ENCODE assay signal across 15 mouse cellular contexts in genomic region chr3:149626186-149626585, GRCm38 (mm10).
"Had no signal": no experiment of that assay in that cellular context is flagged by ENCODE, and none has a peak within 500 bp of the region (broad histone marks: within the 10 kb centered on the region; RNA-seq: fewer than 3 reads in every experiment).

No protein-coding gene starts in this region.

- H3K4me3 ChIP-seq: left cerebral cortex, adult 2 months; limb, embryonic 10.5 days; liver, embryonic 15.5 days; megakaryocyte, embryonic 14.5 days; neural tube, embryonic 13.5 days; stomach, embryonic 15.5 days had no signal

- H3K9me3 ChIP-seq: limb, embryonic 10.5 days; liver, embryonic 15.5 days; neural tube, embryonic 13.5 days; stomach, embryonic 15.5 days had no signal

- DNase-seq: kidney, adult 11 months; retina, postnatal 1 day; right cerebral cortex, postnatal 14 days; thymus, adult 2 months; thymus, postnatal 25 days had no signal

- H3K27ac ChIP-seq: left cerebral cortex, adult 2 months; limb, embryonic 10.5 days; liver, embryonic 15.5 days; macrophage; neural tube, embryonic 13.5 days; stomach, embryonic 15.5 days had no signal

- H3K4me1 ChIP-seq: limb, embryonic 10.5 days; liver, embryonic 15.5 days; megakaryocyte, embryonic 14.5 days; neural tube, embryonic 13.5 days; stomach, embryonic 15.5 days had no signal

- H3K36me3 ChIP-seq: limb, embryonic 10.5 days; liver, embryonic 15.5 days; neural tube, embryonic 13.5 days; stomach, embryonic 15.5 days had no signal

- H3K4me2 ChIP-seq: liver, embryonic 11.5 days; liver, embryonic 15.5 days; midbrain, embryonic 11.5 days; neural tube, embryonic 13.5 days; stomach, embryonic 15.5 days had no signal

- H3K9ac ChIP-seq: liver, embryonic 15.5 days; neural tube, embryonic 13.5 days; stomach, embryonic 15.5 days had no signal

- H3K27me3 ChIP-seq: liver, embryonic 15.5 days; megakaryocyte, embryonic 14.5 days; neural tube, embryonic 13.5 days; stomach, embryonic 15.5 days had no signal

- ATAC-seq: midbrain, embryonic 16.5 days had no signal
